Mouse (Mus musculus): ENCODE measurements at regions not wholly inside any gene's neighbourhood (a gene's known extent, or its start where the extent isn't known, plus 50 kb on each side); places are given as distances from the start of the nearest gene placed in this dataset.

DNA sequence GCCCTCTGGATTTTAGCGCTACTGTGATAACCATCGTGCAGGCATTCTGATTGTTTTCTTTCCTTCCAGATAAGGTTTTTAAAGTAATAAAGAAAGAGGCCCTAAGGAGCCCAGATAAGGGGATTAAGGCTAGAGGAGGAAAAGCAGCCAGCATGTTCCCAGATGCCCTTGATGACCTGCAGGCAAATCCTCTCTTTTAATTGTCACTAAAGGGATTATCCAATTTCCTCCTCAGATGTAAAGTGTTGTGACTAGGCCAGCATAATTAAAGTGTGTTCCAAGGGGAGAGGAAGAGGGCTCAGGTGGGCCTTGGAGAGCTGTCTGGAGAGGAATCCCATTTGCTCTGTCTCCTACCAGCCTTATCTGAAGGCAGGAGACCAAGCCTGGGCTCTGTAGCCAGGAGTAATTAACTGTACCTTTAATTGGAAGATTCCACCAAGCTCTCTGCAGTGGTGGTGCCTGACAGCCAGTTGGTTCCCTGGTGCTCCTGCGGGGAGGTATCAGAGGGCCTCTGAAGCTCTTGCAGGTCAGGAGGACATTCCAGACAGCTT lies 644.2 kb downstream of the Tbc1d22a start:
- no peak overlapping the region for H3K4me3 ChIP-seq
- H3K27ac ChIP-seq, result no peak overlapping the region
- no peak for TF ChIP-seq CTCF (IDR thresholded peaks at IDR 0.05)
- intact Hi-C loops (cut with DNase I), result no loop called here
- DNase-seq, result no peak

DNA sequence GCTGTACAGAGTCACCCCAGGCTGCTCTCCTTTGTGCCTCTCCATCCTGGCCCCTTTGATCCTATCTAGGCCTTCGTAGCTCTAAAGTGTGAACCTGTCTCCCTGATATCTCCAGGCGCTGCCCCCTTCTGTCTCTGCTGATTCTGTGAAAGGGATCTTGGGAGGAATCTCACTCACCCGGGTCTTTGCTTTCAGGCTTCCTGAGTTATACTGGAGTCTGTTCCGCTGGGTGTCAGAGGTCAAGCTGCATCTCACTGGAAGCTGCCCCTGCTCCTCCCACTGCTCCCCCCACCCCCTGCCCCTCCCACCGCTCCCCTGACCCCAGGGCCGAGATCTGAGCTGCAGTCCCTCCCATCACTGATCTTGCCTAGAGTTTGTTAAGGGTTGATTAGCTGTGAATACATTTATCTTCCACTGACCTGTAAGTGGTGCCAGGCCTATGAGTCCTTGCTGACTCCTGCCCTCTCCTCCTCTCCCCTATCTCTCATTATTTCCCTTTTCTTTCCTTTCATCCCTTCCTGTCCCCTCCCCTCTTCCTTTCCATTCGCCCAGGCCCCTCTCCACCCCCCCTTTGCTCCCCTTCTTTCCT lies 661.6 kb downstream of the Tbc1d22a start:
- no peak overlapping the region for H3K27ac ChIP-seq
- DNase-seq, result no peak
- H3K4me3 ChIP-seq, result no peak overlapping the region
- intact Hi-C loops (cut with DNase I), result no loop called here
- no peak for TF ChIP-seq CTCF (IDR thresholded peaks at IDR 0.05)

DNA sequence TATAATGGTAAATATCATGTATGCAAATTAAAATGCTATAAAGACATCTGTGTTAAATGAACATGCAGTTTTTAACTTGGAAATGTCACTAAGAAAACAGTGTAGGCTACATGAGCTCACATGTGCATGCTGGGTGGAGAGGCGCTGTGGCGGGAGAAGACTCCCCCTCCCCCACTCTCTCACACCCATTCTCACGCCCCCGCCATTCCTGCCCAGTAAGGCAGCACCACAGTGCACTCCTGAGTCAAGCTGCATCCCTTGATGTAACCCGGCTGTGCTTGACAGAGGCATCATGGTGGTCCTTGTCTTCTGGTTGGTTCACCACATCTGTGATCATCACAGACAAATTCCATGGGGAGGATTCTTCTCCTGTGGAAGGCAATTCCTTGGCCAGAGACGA lies 647.1 kb upstream of the Fam19a5 start:
- TF ChIP-seq CTCF (IDR thresholded peaks at IDR 0.05), result no peak
- no peak overlapping the region for H3K27ac ChIP-seq
- intact Hi-C loops (cut with DNase I), result no loop called here
- no peak for DNase-seq
- H3K4me3 ChIP-seq, result no peak overlapping the region

DNA sequence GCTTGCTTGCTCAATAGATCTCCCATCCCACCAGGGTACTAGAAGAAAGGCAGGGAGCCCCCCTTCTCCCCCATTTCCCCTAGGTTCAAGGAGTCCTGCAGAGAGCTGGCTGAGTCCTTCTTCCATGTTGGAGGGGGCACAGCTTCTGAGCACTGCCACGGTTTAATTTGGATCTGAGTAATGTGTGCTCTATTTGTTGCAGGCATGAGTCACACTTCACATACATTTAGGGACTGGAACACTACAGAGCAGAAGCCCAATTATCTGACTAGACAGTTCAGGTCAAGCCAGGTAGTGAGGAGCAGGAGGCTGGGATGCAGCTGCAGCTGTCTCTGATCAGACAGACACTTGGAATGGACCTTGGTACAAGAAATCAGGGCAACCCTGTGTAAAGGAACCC lies 644.1 kb upstream of the Fam19a5 start:
- intact Hi-C loops (cut with DNase I), result no loop called here
- no peak for DNase-seq
- Histone ChIP-seq H3K4me3 (no peak overlapping the region), H3K27ac (no peak overlapping the region)
- TF ChIP-seq CTCF (IDR thresholded peaks at IDR 0.05), result no peak

DNA sequence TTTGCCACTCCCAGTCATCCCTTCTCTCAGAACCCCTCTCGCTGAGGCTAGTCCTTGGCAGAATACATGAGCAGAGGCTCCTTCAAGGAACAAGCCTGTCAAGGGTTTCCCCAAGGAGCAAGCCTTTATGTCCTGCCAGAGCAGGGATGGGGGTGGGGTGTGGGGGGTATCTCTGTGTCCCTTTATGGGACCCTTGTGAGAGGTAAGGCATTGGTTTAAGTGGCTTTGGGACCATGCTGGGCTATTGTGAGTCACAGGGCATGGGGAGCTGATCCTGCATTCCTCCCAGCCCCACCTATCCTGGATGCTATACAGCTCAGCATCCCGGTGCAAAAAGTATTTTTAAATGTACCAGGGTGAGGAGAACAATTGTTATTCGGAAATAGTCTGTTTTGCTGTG lies 641.1 kb upstream of the Fam19a5 start:
- no peak for DNase-seq
- TF ChIP-seq CTCF (IDR thresholded peaks at IDR 0.05), result no peak
- H3K4me3 ChIP-seq, result no peak overlapping the region
- intact Hi-C loops (cut with DNase I), result no loop called here
- no peak overlapping the region for H3K27ac ChIP-seq

DNA sequence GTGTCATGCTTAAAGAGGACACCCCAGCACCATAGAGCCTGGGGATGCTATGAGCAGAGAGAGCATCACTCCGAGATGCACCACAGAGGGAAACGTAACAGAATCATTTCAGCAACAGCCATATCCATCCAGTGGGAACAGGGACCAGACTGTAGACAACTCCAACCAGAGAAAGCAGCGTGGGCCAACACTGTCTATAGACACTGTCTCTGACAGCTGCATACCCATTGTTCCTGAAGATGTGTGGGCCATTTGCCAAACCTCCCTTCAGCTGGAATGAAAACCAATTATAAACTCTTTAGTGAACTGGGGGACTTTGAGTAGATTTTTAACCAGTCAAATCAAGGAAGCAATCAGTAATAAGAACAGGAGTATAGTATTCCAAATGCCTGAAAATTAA lies 630.8 kb upstream of the Fam19a5 start:
- no peak for TF ChIP-seq CTCF (IDR thresholded peaks at IDR 0.05)
- no peak overlapping the region for H3K4me3 ChIP-seq
- DNase-seq, result no peak
- intact Hi-C loops (cut with DNase I), result no loop called here
- H3K27ac ChIP-seq, result no peak overlapping the region

DNA sequence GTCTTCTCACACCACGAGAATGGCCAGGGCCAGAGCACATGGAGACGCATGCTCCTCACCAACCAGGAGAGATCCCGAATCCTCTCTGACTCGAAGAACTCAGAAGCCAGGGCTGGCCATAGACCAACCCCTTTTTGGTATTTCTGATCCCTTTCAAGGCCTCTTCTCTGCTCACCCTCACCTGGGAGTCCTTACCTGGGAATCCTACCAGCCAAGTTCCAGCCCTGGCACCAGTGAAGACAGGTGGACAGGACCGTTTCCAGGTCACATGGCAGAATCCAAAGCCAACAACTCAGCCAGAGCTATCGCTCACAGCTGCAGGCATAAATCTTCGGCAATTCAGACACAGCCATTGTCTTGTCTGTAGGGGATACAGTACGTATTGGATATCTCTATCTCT lies 626.2 kb upstream of the Fam19a5 start:
- intact Hi-C loops (cut with DNase I), result no loop called here
- Histone ChIP-seq H3K4me3 (no peak overlapping the region), H3K27ac (no peak overlapping the region)
- no peak for DNase-seq
- no peak for TF ChIP-seq CTCF (IDR thresholded peaks at IDR 0.05)

DNA sequence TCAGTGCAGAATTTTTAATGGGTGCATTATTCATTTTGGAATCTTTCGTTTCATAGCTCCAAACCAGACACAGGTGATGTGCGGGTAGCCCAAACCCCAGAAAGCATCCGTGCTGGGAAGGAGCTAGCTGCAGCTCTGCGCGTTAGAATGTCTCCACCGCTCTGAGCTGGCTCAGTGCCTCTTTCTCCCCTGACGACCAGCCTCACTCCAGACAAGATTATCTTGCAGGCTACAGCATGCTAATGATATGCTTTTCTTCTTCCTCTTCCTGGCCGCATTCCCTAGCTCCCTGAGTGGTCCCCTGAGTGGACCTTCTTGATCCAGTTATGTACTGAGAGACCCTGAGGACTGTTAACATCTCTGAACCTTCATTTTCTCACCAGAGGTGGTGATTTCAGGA lies 624.4 kb upstream of the Fam19a5 start:
- no peak for DNase-seq
- TF ChIP-seq CTCF (IDR thresholded peaks at IDR 0.05), result no peak
- Histone ChIP-seq H3K4me3 (no peak overlapping the region), H3K27ac (no peak overlapping the region)
- intact Hi-C loops (cut with DNase I), result no loop called here

DNA sequence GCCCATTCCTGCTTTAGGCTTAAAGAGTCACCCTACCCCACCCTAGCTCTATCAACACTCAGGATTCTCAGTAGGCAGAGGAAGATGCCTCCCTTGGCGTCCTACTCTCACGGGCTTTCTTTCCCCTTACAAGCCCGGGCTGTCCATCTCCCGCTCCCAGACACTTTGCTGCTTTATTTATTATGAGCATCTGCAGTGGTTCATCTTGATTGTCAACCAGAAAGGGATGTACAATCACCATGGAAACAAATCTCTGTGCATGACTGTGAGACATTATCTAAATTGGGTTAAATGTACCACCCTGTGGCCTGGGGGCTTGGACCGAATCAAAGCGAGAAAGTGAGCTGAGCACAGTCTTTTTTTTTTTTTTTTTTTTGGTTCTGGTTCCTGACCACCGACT lies 623.9 kb upstream of the Fam19a5 start:
- Histone ChIP-seq H3K27ac (no peak overlapping the region), H3K4me3 (no peak overlapping the region)
- TF ChIP-seq CTCF (IDR thresholded peaks at IDR 0.05), result no peak
- no peak for DNase-seq
- intact Hi-C loops (cut with DNase I), result no loop called here

DNA sequence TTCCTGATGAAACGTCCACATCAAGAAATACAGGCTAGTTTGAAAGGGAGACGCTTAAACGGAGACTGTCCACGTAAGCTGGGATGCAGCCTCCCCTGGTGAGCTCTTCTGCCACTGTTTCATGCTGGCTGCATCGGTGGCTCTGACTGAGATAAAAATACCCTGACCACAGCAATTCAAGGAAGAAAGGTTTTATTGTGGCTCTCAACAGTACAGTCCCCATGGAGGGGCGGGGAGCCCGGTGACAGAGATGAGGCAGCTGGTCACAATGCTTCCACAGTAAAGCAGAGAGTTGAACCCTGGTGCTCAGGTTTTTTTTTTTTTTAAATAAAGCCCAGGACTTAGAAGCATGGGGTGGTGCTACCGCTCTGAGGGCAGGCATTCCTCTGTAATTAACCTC lies 622.7 kb upstream of the Fam19a5 start:
- no peak for TF ChIP-seq CTCF (IDR thresholded peaks at IDR 0.05)
- Histone ChIP-seq H3K27ac (no peak overlapping the region), H3K4me3 (no peak overlapping the region)
- no peak for DNase-seq
- intact Hi-C loops (cut with DNase I), result no loop called here

DNA sequence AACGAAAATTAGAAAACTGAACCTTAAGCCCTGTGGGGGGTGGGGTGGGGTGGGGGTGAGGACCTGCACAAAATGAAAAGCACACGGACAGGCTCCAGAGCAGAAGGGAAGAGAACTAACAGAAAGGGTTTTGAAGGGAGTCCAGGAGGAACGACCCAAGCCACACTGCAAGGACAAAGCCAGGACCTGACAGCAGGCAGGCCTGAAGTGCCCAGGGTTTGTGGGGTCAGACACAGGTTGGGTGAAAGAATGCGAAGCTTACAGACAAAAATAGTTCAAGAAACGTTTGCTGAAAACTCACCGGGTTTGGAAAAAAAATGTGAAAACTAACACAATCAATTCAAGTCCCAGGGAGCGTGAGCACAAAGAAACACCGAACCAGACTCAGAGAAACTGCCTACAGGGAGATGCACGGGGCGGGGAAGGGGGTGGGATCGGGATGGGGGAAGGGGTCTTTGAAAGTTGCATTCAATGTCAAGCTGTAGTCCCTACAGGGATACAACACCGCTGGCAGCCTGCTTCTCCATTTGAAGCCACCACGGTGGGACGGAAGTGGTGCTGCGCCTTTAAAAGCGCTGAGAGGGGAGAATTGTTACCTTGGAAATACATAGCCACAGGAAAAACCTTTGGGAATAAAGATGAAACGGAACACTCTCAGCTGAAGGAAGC lies 618.9 kb upstream of the Fam19a5 start:
- Histone ChIP-seq H3K27ac (no peak overlapping the region), H3K4me3 (no peak overlapping the region)
- intact Hi-C loops (cut with DNase I), result no loop called here
- DNase-seq, result no peak
- no peak for TF ChIP-seq CTCF (IDR thresholded peaks at IDR 0.05)

DNA sequence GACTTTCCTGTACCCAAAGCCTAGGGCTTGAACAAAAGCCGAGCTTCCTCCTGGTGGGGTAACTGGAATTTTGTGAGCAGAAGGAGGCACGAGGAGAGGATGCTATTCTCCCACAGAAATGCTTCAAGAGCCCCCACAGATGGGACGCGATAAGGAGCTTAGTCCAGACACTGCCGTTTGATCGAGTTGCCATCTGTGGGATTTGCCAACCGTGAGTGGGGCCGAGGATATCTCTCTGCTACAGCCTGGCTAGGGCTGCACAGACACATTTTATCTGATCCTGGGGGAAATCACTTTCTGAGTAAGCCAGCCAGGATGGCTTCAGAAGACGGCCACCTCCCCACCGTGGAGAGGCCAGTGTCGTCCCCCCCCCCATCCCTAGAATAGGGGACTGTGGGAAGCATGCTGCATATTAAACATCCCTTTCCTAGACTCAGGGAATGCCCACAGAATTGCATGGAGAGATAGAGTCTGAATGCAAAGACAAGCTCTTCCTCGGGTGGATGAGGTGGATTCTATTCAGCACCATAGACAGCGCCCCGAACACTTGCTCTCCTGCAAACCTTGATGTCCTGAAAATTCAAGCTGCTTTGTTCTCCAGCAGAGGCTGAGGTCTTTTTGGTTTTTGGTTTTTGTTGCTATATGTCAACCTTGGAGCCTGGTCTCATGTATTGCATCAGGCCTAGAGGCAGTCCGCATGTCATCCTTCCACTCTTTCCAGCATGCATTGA lies 611.6 kb upstream of the Fam19a5 start:
- TF ChIP-seq CTCF (IDR thresholded peaks at IDR 0.05), result no peak
- DNase-seq, result no peak
- intact Hi-C loops (cut with DNase I), result no loop called here
- Histone ChIP-seq H3K4me3 (no peak overlapping the region), H3K27ac (no peak overlapping the region)

DNA sequence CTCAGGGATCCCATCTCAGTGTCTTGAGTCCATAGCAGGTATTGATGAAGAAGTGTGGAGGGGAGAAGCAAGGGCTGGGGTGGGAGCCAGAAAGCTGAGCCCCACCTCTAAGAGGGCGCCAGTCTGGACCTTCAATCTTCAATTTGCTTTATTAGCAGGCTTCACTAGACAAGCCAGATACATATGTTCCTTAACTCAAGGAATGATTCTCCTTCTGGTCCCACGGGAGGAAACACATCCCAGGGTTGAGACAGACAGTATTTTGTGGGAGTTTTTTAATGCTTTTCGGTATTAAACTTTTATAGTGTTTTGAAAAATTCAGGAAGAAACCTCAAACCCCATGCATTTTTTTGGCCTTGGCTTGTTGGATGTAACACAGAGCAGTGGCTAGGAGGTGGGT lies 606.7 kb upstream of the Fam19a5 start:
- no peak for TF ChIP-seq CTCF (IDR thresholded peaks at IDR 0.05)
- no peak overlapping the region for H3K27ac ChIP-seq
- intact Hi-C loops (cut with DNase I), result no loop called here
- no peak overlapping the region for H3K4me3 ChIP-seq
- DNase-seq, result no peak
